Mouse (Mus musculus): ENCODE data around the gene Castor2. TPM values are rescaled to one million over a fixed set of nuclear protein-coding genes. Genes with fewer than 3 reads are reported as not detected.

Castor2 gene
- polyA plus RNA-seq, 1 experiment from 2014 or later, result 18.1 TPM

DNA sequence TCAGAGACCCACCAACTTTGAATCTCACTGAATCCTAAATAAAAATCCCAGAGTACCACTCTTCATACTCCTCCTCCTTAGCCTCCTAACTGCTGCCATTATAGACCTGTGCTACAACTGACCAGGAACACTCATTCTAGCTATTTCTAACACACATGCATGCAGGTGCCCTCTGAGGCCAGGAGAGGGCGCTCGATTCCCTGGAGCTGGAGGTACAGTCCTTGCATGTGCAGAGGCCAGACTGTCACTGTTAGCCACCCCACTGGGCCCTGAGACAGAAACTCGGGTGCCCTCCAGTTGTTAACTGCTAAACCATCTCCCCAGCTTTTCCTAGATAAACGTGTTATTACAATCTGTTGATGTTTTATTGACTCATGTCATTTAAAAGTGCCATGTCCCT, 73.7 kb downstream of the Castor2 start:
- Histone ChIP-seq H3K27me3 (replicated peaks) (no peaks in the 10 kb centered on the region), H3K9me3 (no peaks in the 10 kb centered on the region), H3K4me1 (peaks cover 7% of the 10 kb centered on the region), H3K36me3 (peaks cover 3% of the 10 kb centered on the region), H3K9ac (no peak overlapping the region), H3K4me3 (no peak overlapping the region), H3K27ac (no peak overlapping the region), H3K4me2 (replicated peaks) (no peak overlapping the region)
- ATAC-seq (ENCODE audit: low FRiP score, low read depth), result no peak
- 37% methylated on average over 4 of the region's 4 CpGs for WGBS

DNA sequence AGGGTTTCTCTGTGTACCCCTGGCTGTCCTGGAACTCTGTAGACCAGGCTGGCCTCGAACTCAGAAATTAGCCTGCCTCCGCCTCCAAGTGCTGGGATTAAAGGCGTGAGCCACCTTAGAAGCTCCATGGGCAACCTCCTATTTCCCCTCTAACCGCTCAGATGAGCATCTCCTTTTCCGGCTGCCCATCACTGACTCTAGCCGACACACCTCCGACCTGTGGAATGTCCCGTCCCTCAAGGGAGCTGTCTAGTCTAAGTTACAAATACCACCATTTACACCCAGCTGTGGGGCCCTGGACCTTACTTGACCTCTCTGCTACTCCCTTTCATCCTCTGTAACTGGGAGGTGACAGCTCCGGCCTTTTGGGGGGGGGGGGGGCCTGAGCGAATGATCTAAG, 76.2 kb downstream of the Castor2 start:
- H3K9ac ChIP-seq, result peak overlapping the region; percentile 70
- peak overlapping the region; percentile 97 for H3K4me3 ChIP-seq
- H3K4me1 ChIP-seq, result peaks cover 7% of the 10 kb centered on the region
- H3K9me3 ChIP-seq, result no peaks in the 10 kb centered on the region
- WGBS, result 7% methylated on average over 10 of the region's 10 CpGs
- ATAC-seq (ENCODE audit: low FRiP score, low read depth), result no peak
- H3K4me2 ChIP-seq (replicated peaks), result peak overlapping the region; percentile 86
- H3K27ac ChIP-seq, result no peak overlapping the region
- no peaks in the 10 kb centered on the region for H3K27me3 ChIP-seq (replicated peaks)
- peaks cover 3% of the 10 kb centered on the region; the same call in 1 of the 2 replicates for H3K36me3 ChIP-seq

DNA sequence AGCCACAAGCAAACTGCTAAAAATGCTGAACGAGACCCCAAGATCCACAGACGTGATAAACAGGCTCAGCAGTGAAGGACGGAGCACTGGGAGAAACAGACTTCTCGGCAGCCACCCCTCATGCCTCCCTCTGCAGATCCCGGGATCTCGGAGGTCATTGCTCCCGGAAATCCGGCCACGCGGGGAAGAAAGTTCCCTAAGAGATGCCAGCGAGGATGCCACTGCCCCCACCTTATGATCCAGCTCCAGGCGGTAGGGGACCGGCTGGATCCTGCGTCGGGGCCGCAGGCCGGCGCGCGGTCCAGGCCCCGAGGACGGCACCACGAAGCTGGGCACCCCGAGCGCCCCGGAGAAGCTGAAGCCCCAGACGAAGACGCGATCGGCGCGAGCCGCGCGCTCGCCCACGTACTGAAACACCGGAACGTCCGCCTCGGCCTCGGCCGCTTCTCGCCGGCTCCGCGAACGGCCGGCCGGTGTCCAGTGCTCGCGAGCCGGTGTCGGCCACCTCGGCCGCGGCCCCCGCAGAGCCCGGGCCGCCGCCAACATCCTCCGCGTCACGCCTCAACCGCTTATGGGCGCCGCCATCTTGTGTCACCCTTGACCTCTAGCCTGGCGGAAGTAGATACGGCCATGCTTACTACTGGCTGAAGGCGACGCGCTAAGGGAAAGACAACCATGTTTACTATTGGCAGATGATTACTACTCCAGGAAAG, 76.8 kb downstream of the Castor2 start, which contains the start of gene Rcc1l:
Rcc1l (minus strand) TSS at position 606 of the 713 bp plus-strand sequence.
- Histone ChIP-seq H3K9ac (peak within 1 kb of the TSS; percentile 70), H3K27ac (no peak within 1 kb of the TSS), H3K4me3 (peak within 1 kb of the TSS; percentile 97), H3K36me3 (peaks cover 3% of the 10 kb centered on the region; the same call in 1 of the 2 replicates), H3K4me2 (replicated peaks) (peak within 1 kb of the TSS; percentile 86), H3K27me3 (replicated peaks) (no peaks in the 10 kb centered on the region), H3K9me3 (no peaks in the 10 kb centered on the region), H3K4me1 (peaks cover 7% of the 10 kb centered on the region)
- peak; percentile 90 for ATAC-seq (ENCODE audit: low FRiP score, low read depth)
- WGBS, result under 1% methylated on average over 72 of the region's 72 CpGs

DNA sequence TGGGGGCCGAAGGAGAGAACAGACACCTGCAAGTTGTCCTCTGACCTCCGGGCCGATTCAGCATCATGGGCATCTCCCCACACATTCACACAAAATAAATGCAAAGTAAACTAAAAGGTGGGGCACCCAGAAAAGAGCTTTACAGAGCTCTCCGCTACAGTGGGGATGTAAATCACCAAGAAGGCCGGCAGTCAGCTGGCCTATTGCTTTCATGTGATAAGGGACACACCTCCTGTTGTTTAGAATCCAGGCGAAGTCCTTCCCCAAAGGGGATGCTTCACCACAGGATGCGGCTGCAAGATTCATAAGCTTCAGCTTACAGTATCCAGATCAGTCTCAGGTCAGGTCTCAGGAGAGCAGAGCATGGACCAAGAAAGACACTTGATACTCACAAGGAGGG, 79.0 kb downstream of the Castor2 start:
- no peak for ATAC-seq (ENCODE audit: low FRiP score, low read depth)

DNA sequence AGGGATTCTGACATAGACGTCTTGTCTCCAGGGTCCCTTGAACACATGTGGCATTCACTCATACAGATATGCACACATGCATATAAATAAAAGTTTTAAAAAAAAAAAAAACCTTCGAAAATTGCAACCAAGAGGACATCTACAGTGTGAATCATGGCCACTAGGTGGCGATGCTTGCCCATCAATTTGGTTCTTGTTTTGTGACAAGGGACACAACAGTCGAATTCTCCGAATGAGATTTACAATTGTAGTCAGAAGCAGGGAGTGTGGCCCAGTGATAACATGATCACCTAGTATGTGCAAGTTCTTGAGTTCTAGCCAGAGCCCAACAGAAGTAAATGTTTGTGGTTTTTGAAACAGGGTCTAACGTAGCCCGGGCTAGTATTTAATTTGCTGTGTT, 80.4 kb downstream of the Castor2 start:
- Histone ChIP-seq H3K36me3 (no peaks in the 10 kb centered on the region), H3K27ac (no peak overlapping the region), H3K9ac (no peak overlapping the region), H3K4me1 (peaks cover 26% of the 10 kb centered on the region), H3K9me3 (no peaks in the 10 kb centered on the region), H3K27me3 (replicated peaks) (no peaks in the 10 kb centered on the region), H3K4me3 (no peak overlapping the region), H3K4me2 (replicated peaks) (no peak overlapping the region)
- WGBS, result 27% methylated on average over 7 of the region's 7 CpGs
- no peak for ATAC-seq (ENCODE audit: low FRiP score, low read depth)

More for the DNA sequence above, 79.0 kb downstream of the Castor2 start:
- Histone ChIP-seq H3K4me3 (no peak overlapping the region), H3K4me1 (peaks cover 23% of the 10 kb centered on the region), H3K9ac (no peak overlapping the region), H3K9me3 (no peaks in the 10 kb centered on the region), H3K27me3 (replicated peaks) (no peaks in the 10 kb centered on the region), H3K4me2 (replicated peaks) (no peak overlapping the region), H3K36me3 (no peaks in the 10 kb centered on the region), H3K27ac (no peak overlapping the region)
- 72% methylated on average over 7 of the region's 7 CpGs for WGBS

DNA sequence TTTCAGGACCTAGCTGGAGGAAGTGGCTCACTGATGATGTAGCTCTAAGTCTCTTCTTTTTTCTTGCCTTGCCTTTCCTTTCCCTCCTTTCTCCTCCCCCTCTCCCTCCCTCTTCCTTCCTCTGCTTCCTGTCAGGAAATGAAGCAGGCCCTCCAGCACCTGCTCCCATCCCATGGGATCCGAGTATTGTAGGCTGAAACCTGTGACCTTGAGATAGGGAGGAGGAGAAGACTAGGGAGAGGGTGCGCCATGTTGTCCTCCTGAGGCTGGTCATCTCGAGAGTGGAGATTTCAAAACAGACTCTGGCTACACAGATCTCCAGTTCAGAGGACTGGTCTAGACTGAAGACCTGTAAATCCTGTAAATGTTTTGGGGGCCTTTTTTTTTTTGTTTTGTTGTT, 82.7 kb downstream of the Castor2 start:
- WGBS, result 53% methylated on average over 3 of the region's 3 CpGs
- no peaks in the 10 kb centered on the region for H3K27me3 ChIP-seq (replicated peaks)
- no peaks in the 10 kb centered on the region for H3K36me3 ChIP-seq
- no peak overlapping the region for H3K4me3 ChIP-seq
- H3K27ac ChIP-seq, result no peak overlapping the region
- H3K9ac ChIP-seq, result no peak overlapping the region
- peak overlapping the region; percentile 63; the same call in 1 of the 2 replicates for H3K4me2 ChIP-seq (replicated peaks)
- ATAC-seq (ENCODE audit: low FRiP score, low read depth), result no peak
- no peaks in the 10 kb centered on the region for H3K9me3 ChIP-seq
- H3K4me1 ChIP-seq, result peaks cover 19% of the 10 kb centered on the region

DNA sequence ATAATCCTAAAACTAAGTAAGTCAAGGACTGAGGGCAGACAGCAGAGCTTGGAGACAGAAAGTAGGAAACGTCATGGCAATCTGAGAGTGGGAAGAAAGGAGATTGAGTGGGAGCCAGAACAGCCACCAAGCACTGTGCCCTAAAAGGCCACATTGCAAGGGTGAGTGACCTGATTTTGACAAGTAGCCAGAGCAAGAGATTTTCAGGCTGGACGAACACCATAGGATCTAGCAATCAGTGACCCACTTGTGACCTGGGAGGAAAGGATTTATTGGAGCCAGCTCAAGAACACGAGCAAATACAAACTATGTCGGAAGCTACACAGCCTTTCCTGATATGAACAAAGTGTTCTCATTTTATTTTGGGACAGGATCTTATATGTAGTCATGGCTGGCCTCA, 83.2 kb downstream of the Castor2 start:
- no peaks in the 10 kb centered on the region for H3K9me3 ChIP-seq
- H3K4me1 ChIP-seq, result peaks cover 19% of the 10 kb centered on the region
- no peak overlapping the region for H3K27ac ChIP-seq
- peak overlapping the region; percentile 63 for H3K4me2 ChIP-seq (replicated peaks)
- H3K9ac ChIP-seq, result no peak overlapping the region
- no peak overlapping the region for H3K4me3 ChIP-seq
- no peaks in the 10 kb centered on the region for H3K36me3 ChIP-seq
- no peaks in the 10 kb centered on the region for H3K27me3 ChIP-seq (replicated peaks)
- WGBS, result 49% methylated on average over 4 of the region's 4 CpGs
- no peak for ATAC-seq (ENCODE audit: low FRiP score, low read depth)

DNA sequence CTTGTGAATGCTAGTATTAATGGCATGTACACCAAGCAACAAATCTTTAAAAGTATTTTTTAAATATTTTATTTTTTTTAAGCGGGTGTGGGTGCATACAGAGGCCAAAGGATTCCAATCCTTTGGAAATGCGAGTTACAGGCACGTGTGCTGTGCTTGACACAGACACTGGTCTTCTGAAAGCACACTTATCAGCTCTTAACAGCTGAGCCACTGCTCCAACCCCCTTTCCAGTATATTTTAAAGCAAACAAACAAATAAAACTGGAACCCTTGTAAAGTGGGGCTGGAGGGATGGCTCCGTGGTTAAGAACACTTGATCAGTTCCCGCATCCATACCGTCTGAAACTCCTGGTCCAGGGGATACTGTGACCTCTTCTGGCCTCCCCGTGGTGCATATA, 83.7 kb downstream of the Castor2 start:
- no peak for ATAC-seq (ENCODE audit: low FRiP score, low read depth)
- no peaks in the 10 kb centered on the region for H3K36me3 ChIP-seq
- H3K9ac ChIP-seq, result peak overlapping the region; percentile 78
- WGBS, result 53% methylated on average over 7 of the region's 7 CpGs
- H3K4me1 ChIP-seq, result peaks cover 19% of the 10 kb centered on the region
- peak overlapping the region; percentile 63 for H3K4me2 ChIP-seq (replicated peaks)
- peak overlapping the region; percentile 56 for H3K4me3 ChIP-seq
- H3K9me3 ChIP-seq, result no peaks in the 10 kb centered on the region
- no peaks in the 10 kb centered on the region for H3K27me3 ChIP-seq (replicated peaks)
- H3K27ac ChIP-seq, result no peak overlapping the region

DNA sequence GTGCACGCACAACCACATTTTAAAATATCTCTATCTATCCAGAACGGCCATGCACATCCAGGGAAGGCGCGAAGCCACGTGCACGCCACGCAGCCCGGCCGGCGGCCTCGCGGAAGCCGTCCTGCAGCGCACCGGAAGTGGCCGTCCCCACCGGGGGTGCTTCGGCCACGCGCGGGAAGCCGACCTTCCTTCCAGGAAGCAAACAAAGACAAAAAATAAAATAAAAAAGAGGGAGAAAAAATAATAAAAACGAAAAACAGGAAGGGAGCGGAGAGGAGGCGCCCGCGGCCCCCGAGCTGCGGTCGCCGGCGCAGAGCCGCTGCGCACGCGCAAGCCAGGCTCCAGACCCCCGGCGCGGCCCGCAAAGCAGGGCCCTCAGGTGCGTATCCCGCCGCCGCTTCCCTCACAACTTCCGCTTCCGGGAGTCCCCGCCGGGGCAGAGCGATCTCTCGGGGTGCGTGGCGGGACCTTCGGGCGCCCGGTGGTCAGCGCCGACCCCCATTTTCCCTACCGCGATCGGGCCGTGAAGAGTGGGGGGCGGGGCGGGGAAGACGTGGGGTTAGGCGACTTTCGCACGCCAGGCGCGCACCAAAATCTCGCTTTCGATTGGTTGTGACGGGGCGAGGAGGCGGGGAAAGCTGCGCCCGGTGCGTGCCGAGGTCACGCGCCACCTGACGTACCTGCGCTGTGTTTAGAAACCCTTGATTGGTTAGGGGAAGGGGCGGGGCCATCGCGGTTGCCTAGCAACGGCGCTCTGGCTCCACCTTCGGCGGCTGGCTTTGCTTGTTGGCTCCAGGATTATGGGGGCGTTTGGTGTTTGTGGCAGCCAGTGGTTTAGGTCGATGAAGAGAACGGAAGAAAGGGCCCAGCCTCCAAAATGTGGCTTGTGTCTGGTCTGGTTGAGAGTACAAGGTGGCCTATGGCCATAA, 84.6 kb downstream of the Castor2 start, which contains the start of gene Gtf2ird2:
Gtf2ird2 (plus strand) TSS at position 140 of the 929 bp plus-strand sequence.
- no peaks in the 10 kb centered on the region for H3K9me3 ChIP-seq
- no peaks in the 10 kb centered on the region for H3K36me3 ChIP-seq
- H3K4me1 ChIP-seq, result peaks cover 19% of the 10 kb centered on the region
- under 1% methylated on average over 92 of the region's 92 CpGs for WGBS
- no peaks in the 10 kb centered on the region for H3K27me3 ChIP-seq (replicated peaks)
- H3K4me3 ChIP-seq, result peak within 1 kb of the TSS; percentile 56
- peak within 1 kb of the TSS; percentile 78 for H3K9ac ChIP-seq
- H3K27ac ChIP-seq, result peak within 1 kb of the TSS; percentile 82
- peak; percentile 95 for ATAC-seq (ENCODE audit: low FRiP score, low read depth)
- H3K4me2 ChIP-seq (replicated peaks), result peak within 1 kb of the TSS; percentile 63

DNA sequence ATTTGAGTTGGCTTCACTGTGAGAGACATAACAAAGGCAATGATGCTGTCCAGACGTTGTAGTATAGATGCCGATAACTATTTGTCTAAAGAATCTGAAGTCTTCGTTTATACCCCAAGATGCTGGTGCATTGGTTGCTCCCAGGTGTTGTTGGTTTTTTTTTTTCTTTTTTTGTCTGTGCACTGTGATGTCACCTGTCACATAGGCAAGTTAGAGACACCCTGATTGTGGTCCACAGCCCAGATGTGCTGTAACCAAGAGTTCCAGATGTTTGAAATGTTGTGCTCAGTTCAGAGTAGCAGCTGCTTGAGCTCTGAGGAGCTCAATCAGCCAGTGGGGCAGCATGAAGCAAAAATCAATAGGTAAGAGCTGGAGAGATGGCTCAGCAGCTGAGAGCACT, 86.5 kb downstream of the Castor2 start:
- no peak overlapping the region for H3K27ac ChIP-seq
- no peak overlapping the region for H3K4me2 ChIP-seq (replicated peaks)
- H3K4me3 ChIP-seq, result no peak overlapping the region
- H3K9ac ChIP-seq, result no peak overlapping the region
- WGBS, result 96% methylated on average over 3 of the region's 3 CpGs
- no peaks in the 10 kb centered on the region for H3K36me3 ChIP-seq
- ATAC-seq (ENCODE audit: low FRiP score, low read depth), result no peak
- no peaks in the 10 kb centered on the region for H3K27me3 ChIP-seq (replicated peaks)
- no peaks in the 10 kb centered on the region for H3K9me3 ChIP-seq
- peaks cover 19% of the 10 kb centered on the region for H3K4me1 ChIP-seq

DNA sequence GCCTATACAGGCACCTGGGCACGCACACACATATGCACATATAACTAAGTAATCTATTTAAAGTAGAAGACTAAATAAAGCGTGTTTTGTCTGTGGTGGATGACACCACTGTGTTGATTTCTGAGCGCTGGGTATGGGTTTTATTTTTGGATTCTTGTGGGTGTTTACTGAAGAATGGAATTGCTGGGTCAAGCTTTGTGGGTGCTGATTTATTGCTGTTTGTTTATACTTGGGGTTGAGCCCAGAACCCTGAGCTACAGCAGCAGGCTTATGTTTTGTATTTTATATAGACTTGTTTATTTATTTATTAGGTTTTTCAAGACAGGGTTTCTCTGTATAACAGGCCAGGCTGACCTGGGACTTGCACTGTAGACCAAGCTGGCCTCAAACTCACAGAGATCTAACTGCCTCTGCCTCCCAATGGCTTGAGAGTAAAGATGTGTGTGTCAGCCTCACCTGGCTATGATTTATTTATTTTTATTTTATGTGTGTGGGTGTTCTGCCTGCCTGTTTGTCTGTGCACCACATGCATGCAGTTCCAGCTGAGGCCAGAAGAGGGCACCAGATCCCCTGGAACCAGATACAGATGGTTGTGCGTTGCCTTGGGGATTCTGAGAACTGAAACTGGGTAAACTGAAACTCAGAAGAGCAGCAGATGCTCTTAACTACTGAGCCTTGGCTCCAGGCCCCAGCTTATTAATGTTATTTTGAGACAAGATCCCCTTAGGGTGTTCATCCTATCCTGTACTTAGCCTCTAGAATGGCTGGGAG, 87.6 kb downstream of the Castor2 start:
- no peaks in the 10 kb centered on the region for H3K36me3 ChIP-seq
- WGBS, result 82% methylated on average over 4 of the region's 4 CpGs

DNA sequence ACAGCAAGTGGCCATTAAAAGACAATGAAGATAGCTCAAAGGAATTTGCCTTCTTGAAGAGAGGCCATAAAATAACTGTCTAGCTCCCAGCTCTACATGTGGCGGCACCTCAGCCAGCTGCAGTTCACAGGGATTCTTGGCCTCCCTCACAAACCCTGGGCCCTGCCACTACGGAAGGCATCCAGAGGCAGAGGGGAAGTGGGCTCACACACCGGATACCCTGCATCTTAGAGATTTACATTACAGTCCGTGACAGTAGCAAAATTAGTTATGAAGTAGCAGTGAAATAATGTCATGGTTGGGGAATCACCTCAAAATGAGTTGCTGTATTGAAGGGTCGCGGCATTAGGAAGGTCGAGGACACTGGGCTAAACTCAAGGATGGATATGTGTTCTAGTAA, 89.1 kb downstream of the Castor2 start:
- no peak overlapping the region for H3K4me2 ChIP-seq (replicated peaks)
- no peaks in the 10 kb centered on the region for H3K27me3 ChIP-seq (replicated peaks)
- WGBS, result 53% methylated on average over 7 of the region's 7 CpGs
- H3K9me3 ChIP-seq, result no peaks in the 10 kb centered on the region
- ATAC-seq (ENCODE audit: low FRiP score, low read depth), result no peak
- no peak overlapping the region for H3K9ac ChIP-seq
- no peak overlapping the region for H3K27ac ChIP-seq
- H3K4me3 ChIP-seq, result no peak overlapping the region
- peaks cover 3% of the 10 kb centered on the region for H3K4me1 ChIP-seq
- H3K36me3 ChIP-seq, result no peaks in the 10 kb centered on the region

More for the DNA sequence above, 87.6 kb downstream of the Castor2 start:
- Histone ChIP-seq H3K4me2 (replicated peaks) (no peak overlapping the region), H3K27me3 (replicated peaks) (no peaks in the 10 kb centered on the region), H3K9ac (no peak overlapping the region), H3K27ac (no peak overlapping the region), H3K4me1 (peaks cover 17% of the 10 kb centered on the region), H3K4me3 (no peak overlapping the region), H3K9me3 (no peaks in the 10 kb centered on the region)
- no peak for ATAC-seq (ENCODE audit: low FRiP score, low read depth)
